Mouse (Mus musculus): Measurements from ENCODE around the gene Gabrg2.

GRCm38 (mm10) chr11:41962706-41963105 lies 38.0 kb downstream of the Gabrg2 start:
- no peak for TF ChIP-seq POLR2A (IDR thresholded peaks at IDR 0.05; ENCODE audit: insufficient read length, low read depth)
- no peak for TF ChIP-seq MYOG (IDR thresholded peaks at IDR 0.05; ENCODE audit: control insufficient read depth in 1 of 3, insufficient read depth in 1 of 3, insufficient read length in 2 of 3, low read depth in 2 of 3)
- TF ChIP-seq E2F4 (IDR thresholded peaks at IDR 0.05; ENCODE audit: insufficient read depth) = no peak
- no peak for TF ChIP-seq CEBPB (IDR thresholded peaks at IDR 0.05; ENCODE audit: insufficient read depth, poor library complexity, severe bottlenecking)
- TF ChIP-seq USF1 (IDR thresholded peaks at IDR 0.05; ENCODE audit: low read depth) = no peak
- no peak for TF ChIP-seq POLR2AphosphoS2 (IDR thresholded peaks at IDR 0.05; ENCODE audit: insufficient read length, low read depth)
- TF ChIP-seq TCF12 (IDR thresholded peaks at IDR 0.05; ENCODE audit: insufficient read depth, poor library complexity, severe bottlenecking) = no peak
- TF ChIP-seq SRF (IDR thresholded peaks at IDR 0.05; ENCODE audit: control insufficient read depth, insufficient read length, low read depth) = no peak
